ENCODE assay signal across 25 mouse cellular contexts in the genomic region with DNA sequence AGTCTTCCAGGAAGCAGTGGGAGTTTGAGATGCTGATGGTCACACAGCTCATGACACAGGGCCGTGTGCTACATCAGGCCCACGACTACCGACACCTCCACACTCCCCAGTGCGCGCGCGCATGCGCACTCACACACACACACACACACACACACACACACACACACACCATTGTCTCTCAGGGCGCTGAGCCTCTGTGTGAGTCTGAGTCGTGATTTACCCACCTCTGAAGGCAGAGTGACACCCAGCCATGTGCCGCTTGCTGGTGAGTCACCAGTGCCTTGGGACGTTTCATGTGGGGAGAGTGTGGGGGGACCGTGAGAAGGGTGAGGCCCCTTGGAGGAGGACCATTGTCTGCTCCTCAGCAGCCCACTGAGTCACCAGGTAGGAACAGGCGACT. TPM values are rescaled to one million over a fixed set of nuclear protein-coding genes. Genes with fewer than 3 reads are reported as not detected.
A peak's percentile ranks its signal among the peaks of the same experiment; 100 is the strongest.
DNase-seq lines count a peak whose midpoint lies in the region; ATAC-seq and TF ChIP-seq lines count a peak whose summit lies in the region.
"Had no signal": no experiment of that assay in that cellular context is flagged by ENCODE, and none has a peak within 500 bp of the region (broad histone marks: within the 10 kb centered on the region; RNA-seq: fewer than 3 reads in every experiment).

No protein-coding gene starts in this region.

- H3K4me3 ChIP-seq in forebrain, postnatal 0 days (ENCODE audit: low read depth, low read length) = no peak overlapping the region
- no peak overlapping the region for H3K4me3 ChIP-seq in forebrain, embryonic 16.5 days (replicated peaks; ENCODE audit: low read length)
- no peak overlapping the region for H3K4me3 ChIP-seq in midbrain, postnatal 0 days (ENCODE audit: low read depth, low read length)
- no peak overlapping the region for H3K4me3 ChIP-seq in midbrain, embryonic 16.5 days (ENCODE audit: low read depth, low read length)
- no peak overlapping the region for H3K4me3 ChIP-seq in left cerebral cortex, adult 2 months
- no peak overlapping the region for H3K4me3 ChIP-seq in olfactory bulb, adult 2 months (ENCODE audit: insufficient read depth, low read depth, low read length)
- H3K4me3 ChIP-seq: embryonic facial prominence, embryonic 15.5 days; forebrain, embryonic 10.5 days; heart, embryonic 13.5 days; kidney, embryonic 15.5 days; neural tube, embryonic 12.5 days had no signal

- no peak overlapping the region for H3K9ac ChIP-seq in forebrain, postnatal 0 days
- no peak overlapping the region for H3K9ac ChIP-seq in forebrain, embryonic 16.5 days (replicated peaks; ENCODE audit: low read depth, low read length)
- no peak overlapping the region for H3K9ac ChIP-seq in midbrain, postnatal 0 days (replicated peaks; ENCODE audit: low read length, poor library complexity, severe bottlenecking)
- H3K9ac ChIP-seq in midbrain, embryonic 16.5 days (ENCODE audit: low read depth, low read length) = no peak overlapping the region
- H3K9ac ChIP-seq: embryonic facial prominence, embryonic 15.5 days; heart, embryonic 13.5 days; kidney, embryonic 15.5 days; neural tube, embryonic 12.5 days had no signal

- DNase-seq in forebrain, postnatal 0 days = no peak
- no peak for DNase-seq in midbrain, postnatal 0 days (ENCODE audit: low spot score)
- peak in 1 of 2 experiments; percentile 55 for DNase-seq in left cerebral cortex, adult 2 months (ENCODE audit: extremely low spot score in 1 of 2, low spot score in 2 of 2)
- DNase-seq in spleen, postnatal 36 days (ENCODE audit: low spot score in 2 of 2) = no peak
- no peak for DNase-seq in urinary bladder, postnatal 36 days (ENCODE audit: low spot score in 2 of 2)
- DNase-seq: adrenal gland, postnatal 10 days; cerebellum, adult 11-12 months; cerebellum, postnatal 36 days; gastrocnemius, postnatal 10 days; heart, adult 18-20 months; kidney, postnatal 4 days; lung, adult 18-20 months; lung, postnatal 14 days had no signal

- H3K9me3 ChIP-seq in forebrain, postnatal 0 days (ENCODE audit: low read length) = no peaks in the 10 kb centered on the region
- no peaks in the 10 kb centered on the region for H3K9me3 ChIP-seq in forebrain, embryonic 16.5 days (ENCODE audit: control insufficient read depth, low read length)
- no peaks in the 10 kb centered on the region for H3K9me3 ChIP-seq in midbrain, postnatal 0 days (ENCODE audit: low read length)
- no peaks in the 10 kb centered on the region for H3K9me3 ChIP-seq in midbrain, embryonic 16.5 days (replicated peaks; ENCODE audit: control insufficient read depth, low read length, poor library complexity, severe bottlenecking)
- H3K9me3 ChIP-seq: embryonic facial prominence, embryonic 15.5 days; heart, embryonic 13.5 days; kidney, embryonic 15.5 days; neural tube, embryonic 12.5 days had no signal

- H3K27me3 ChIP-seq in forebrain, postnatal 0 days (ENCODE audit: insufficient read depth, low read length) = no peaks in the 10 kb centered on the region
- no peaks in the 10 kb centered on the region for H3K27me3 ChIP-seq in forebrain, embryonic 16.5 days (replicated peaks; ENCODE audit: control insufficient read depth, insufficient read depth, low read length)
- no peaks in the 10 kb centered on the region for H3K27me3 ChIP-seq in midbrain, postnatal 0 days (ENCODE audit: insufficient read depth, low read length)
- no peaks in the 10 kb centered on the region for H3K27me3 ChIP-seq in midbrain, embryonic 16.5 days (ENCODE audit: control insufficient read depth, insufficient read depth, low read depth, low read length)
- H3K27me3 ChIP-seq: neural tube, embryonic 12.5 days had no signal

- intact Hi-C loops in left cerebral cortex, adult 2 months (cut with DNase I) = no loop called here

- H3K27ac ChIP-seq in forebrain, postnatal 0 days (ENCODE audit: low read depth, low read length) = no peak overlapping the region
- no peak overlapping the region for H3K27ac ChIP-seq in forebrain, embryonic 16.5 days (ENCODE audit: low read length)
- no peak overlapping the region for H3K27ac ChIP-seq in midbrain, postnatal 0 days (ENCODE audit: low read depth, low read length)
- no peak overlapping the region for H3K27ac ChIP-seq in midbrain, embryonic 16.5 days (ENCODE audit: low read length)
- peak overlapping the region; percentile 44; the same call in 1 of the 2 replicates for H3K27ac ChIP-seq in left cerebral cortex, adult 2 months
- 0 out of 2 replicates have a peak overlapping the region, but pooled peaks have one; percentile 10 for H3K27ac ChIP-seq in olfactory bulb, adult 2 months (ENCODE audit: insufficient read depth, low read depth, low read length)
- H3K27ac ChIP-seq: embryonic facial prominence, embryonic 15.5 days; forebrain, embryonic 10.5 days; heart, embryonic 13.5 days; kidney, embryonic 15.5 days; neural tube, embryonic 12.5 days had no signal

- H3K36me3 ChIP-seq in forebrain, postnatal 0 days (ENCODE audit: insufficient read depth) = no peaks in the 10 kb centered on the region
- H3K36me3 ChIP-seq in forebrain, embryonic 16.5 days (ENCODE audit: control insufficient read depth, insufficient read depth) = no peaks in the 10 kb centered on the region
- H3K36me3 ChIP-seq in midbrain, postnatal 0 days (ENCODE audit: insufficient read depth, low read length) = no peaks in the 10 kb centered on the region
- H3K36me3 ChIP-seq in midbrain, embryonic 16.5 days (ENCODE audit: control insufficient read depth, insufficient read depth, low read length) = no peaks in the 10 kb centered on the region
- H3K36me3 ChIP-seq: embryonic facial prominence, embryonic 15.5 days; forebrain, embryonic 10.5 days; heart, embryonic 13.5 days; kidney, embryonic 15.5 days; neural tube, embryonic 12.5 days had no signal

- no peak for TF ChIP-seq POLR2A in olfactory bulb, adult 2 months (IDR thresholded peaks at IDR 0.05; ENCODE audit: insufficient read depth, low read depth, low read length)

- no peak for TF ChIP-seq CTCF in forebrain, postnatal 0 days (IDR thresholded peaks at IDR 0.05; ENCODE audit: low read depth)
- TF ChIP-seq CTCF in midbrain, postnatal 0 days (IDR thresholded peaks at IDR 0.05) = no peak
- TF ChIP-seq CTCF in left cerebral cortex, adult 2 months (IDR thresholded peaks at IDR 0.05) = no peak
- no peak for TF ChIP-seq CTCF in olfactory bulb, adult 2 months (IDR thresholded peaks at IDR 0.05; ENCODE audit: insufficient read depth, low read depth, low read length)

- ATAC-seq in forebrain, postnatal 0 days = peak; percentile 53
- no peak for ATAC-seq in forebrain, embryonic 16.5 days
- 0 out of 2 replicates have a peak, but pooled peaks have one; percentile 38 for ATAC-seq in midbrain, postnatal 0 days (ENCODE audit: low FRiP score)
- no peak for ATAC-seq in midbrain, embryonic 16.5 days
- ATAC-seq: hindbrain, embryonic 16.5 days; intestine, postnatal 0 days had no signal

- H3K4me2 ChIP-seq in forebrain, postnatal 0 days (ENCODE audit: low read depth) = no peak overlapping the region
- no peak overlapping the region for H3K4me2 ChIP-seq in forebrain, embryonic 16.5 days (ENCODE audit: low read length)
- H3K4me2 ChIP-seq in midbrain, postnatal 0 days (ENCODE audit: low read depth, low read length, poor library complexity, severe bottlenecking) = no peak overlapping the region
- H3K4me2 ChIP-seq in midbrain, embryonic 16.5 days (ENCODE audit: low read length) = no peak overlapping the region
- H3K4me2 ChIP-seq: embryonic facial prominence, embryonic 15.5 days; heart, embryonic 13.5 days; kidney, embryonic 15.5 days; liver, embryonic 11.5 days; neural tube, embryonic 12.5 days had no signal

- no peaks in the 10 kb centered on the region; the same call in 1 of the 2 replicates for H3K4me1 ChIP-seq in forebrain, postnatal 0 days (ENCODE audit: insufficient read depth)
- no peaks in the 10 kb centered on the region for H3K4me1 ChIP-seq in forebrain, embryonic 16.5 days (replicated peaks; ENCODE audit: control insufficient read depth, insufficient read depth, low read length)
- no peaks in the 10 kb centered on the region for H3K4me1 ChIP-seq in midbrain, postnatal 0 days (ENCODE audit: insufficient read depth, low read length)
- H3K4me1 ChIP-seq in midbrain, embryonic 16.5 days (ENCODE audit: control insufficient read depth, insufficient read depth, low read length) = no peaks in the 10 kb centered on the region
- peaks cover 27% of the 10 kb centered on the region for H3K4me1 ChIP-seq in olfactory bulb, adult 2 months (ENCODE audit: control insufficient read depth, insufficient read depth, low read length)
- H3K4me1 ChIP-seq: embryonic facial prominence, embryonic 15.5 days; heart, embryonic 13.5 days; kidney, embryonic 15.5 days; megakaryocyte, embryonic 14.5 days; neural tube, embryonic 12.5 days had no signal

- WGBS in forebrain, postnatal 0 days = 85% methylated on average over 14 of the region's 14 CpGs
- WGBS in forebrain, embryonic 16.5 days = 86% methylated on average over 14 of the region's 14 CpGs
- WGBS in midbrain, postnatal 0 days = 85% methylated on average over 14 of the region's 14 CpGs
- WGBS in midbrain, embryonic 16.5 days = 85% methylated on average over 14 of the region's 14 CpGs
- 69% methylated on average over 14 of the region's 14 CpGs for WGBS in olfactory bulb, adult 2 months

RNA-seq across cellular contexts. Expression of gene Wfs1, which starts 7.4 kb away (rescaled TPM):
- 9.6 and 12.9 TPM in 2 replicates for total RNA-seq in forebrain, postnatal 0 days (2014; rRNA removed)
- polyA plus RNA-seq in forebrain, postnatal 0 days (2015; fragmentation: Nextera tagmentation; extraction: Ambion mirVana) = 10.3 and 16.9 TPM in 2 replicates
- polyA plus RNA-seq in forebrain, embryonic 16.5 days (2015; fragmentation: Nextera tagmentation; extraction: Ambion mirVana) = 8.5 and 10.7 TPM in 2 replicates
- 11.3 and 14.0 TPM in 2 replicates for total RNA-seq in midbrain, postnatal 0 days (2014; rRNA removed)
- polyA plus RNA-seq in midbrain, postnatal 0 days (2015; fragmentation: Nextera tagmentation; extraction: Ambion mirVana) = 11.9 and 12.8 TPM in 2 replicates
- 10.3 and 11.1 TPM in 2 replicates for polyA plus RNA-seq in midbrain, embryonic 16.5 days (2015; fragmentation: Nextera tagmentation; extraction: Ambion mirVana)
- total RNA-seq in left cerebral cortex, adult 2 months (2021) = 100 to 1,000 TPM; 118 to 155 TPM
- not detected in 2 replicates for polyA plus RNA-seq in olfactory bulb, adult 2 months (2012; ENCODE audit: insufficient read depth, insufficient read length, low replicate concordance, missing spikeins)

Comparison
In these comparisons a context has a peak if more than half of its experiments do, and no peak if none do; other contexts are left out.
1. ATAC-seq: peak in forebrain, postnatal 0 days (single experiment) and midbrain, postnatal 0 days (single experiment); none in forebrain, embryonic 16.5 days (single experiment) and midbrain, embryonic 16.5 days (single experiment).
2. H3K27ac ChIP-seq: peak in left cerebral cortex, adult 2 months (single experiment) and olfactory bulb, adult 2 months (single experiment); none in forebrain, postnatal 0 days (single experiment), forebrain, embryonic 16.5 days (single experiment), midbrain, postnatal 0 days (single experiment) and midbrain, embryonic 16.5 days (single experiment).